Mouse (Mus musculus): Measurements from ENCODE around the gene Olfr958.

Gene Olfr958

GRCm38 (mm10) chr9:39553946-39554345, at the start of gene Olfr958:
Gene Olfr958 (minus strand): TSS chr9:39554054.
- no peak for DNase-seq (ENCODE audit: low read depth, low spot score)

DNA sequence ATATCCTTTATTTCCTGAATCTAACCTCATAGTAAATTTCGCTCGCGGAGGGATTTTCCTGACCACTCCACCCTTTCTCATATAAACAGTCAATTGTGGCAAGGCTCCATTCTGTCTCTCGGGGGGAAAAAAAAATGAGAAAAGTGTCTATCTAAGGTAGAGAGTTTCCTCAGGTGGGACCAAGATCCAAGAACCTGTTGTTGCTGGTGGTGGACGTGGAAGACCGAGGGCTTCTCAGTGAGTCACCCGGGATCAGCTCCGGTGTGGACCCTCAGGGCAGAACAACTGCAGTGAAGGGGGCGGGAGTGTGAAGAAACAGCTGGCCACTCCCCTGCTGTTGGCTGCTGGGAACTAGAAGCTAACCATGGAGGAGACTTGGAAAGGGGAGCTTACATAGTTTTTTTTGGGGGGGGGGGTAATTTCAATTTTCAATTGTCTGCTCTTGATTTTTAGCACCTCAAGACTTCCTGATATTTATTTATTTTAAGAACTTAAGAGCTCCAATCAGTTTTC, 49.5 kb upstream of the Olfr958 start:
- DNase-seq (ENCODE audit: low read depth, low spot score): no peak

DNA sequence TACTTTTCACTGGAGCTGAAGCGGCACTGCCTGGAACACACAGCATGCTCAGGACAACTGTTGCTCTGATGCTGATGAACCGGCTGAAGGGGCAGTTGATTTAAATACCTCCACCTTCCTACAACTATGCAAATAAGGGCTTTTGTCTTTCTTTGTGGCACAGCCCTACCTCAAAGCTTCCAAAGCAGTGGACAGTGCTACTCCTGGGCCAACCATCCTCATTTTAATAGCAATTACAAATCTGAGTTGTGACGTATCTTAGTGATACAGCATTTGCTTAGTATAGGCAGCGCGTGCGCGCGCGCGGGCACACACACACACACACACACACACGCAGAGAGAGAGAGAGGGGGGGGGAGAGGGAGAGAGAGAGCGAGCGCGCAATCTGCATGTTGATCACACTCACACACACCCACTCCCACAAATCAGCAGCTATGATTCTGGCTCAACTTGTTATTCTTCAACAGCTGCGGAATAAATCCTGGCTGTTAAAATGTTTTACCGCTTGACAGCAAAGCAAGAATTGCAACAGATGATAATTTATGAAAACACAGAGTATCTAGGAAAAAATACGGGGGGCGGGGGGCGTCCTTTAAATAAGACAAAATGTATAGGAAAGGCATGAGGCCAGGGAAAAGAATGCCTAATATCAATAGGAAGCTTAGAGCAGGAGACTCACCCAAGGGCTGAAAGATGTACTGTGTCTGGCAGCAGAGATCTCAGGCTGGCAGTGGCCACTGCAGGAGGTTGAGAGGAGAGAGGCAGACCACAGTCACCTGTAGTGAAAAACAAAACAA, 48.9 kb upstream of the Olfr958 start:
- DNase-seq (ENCODE audit: low read depth, low spot score): no peak

GRCm38 (mm10) chr9:39577050-39577449, 23.2 kb upstream of the Olfr958 start:
- DNase-seq (ENCODE audit: low read depth, low spot score): no peak

GRCm38 (mm10) chr9:39575469-39575868, 21.6 kb upstream of the Olfr958 start, which contains the start of gene Olfr959:
Gene Olfr959 (minus strand): TSS chr9:39575569.
- DNase-seq (ENCODE audit: low read depth, low spot score): no peak

GRCm38 (mm10) chr9:39558349-39558647, 4.4 kb upstream of the Olfr958 start:
- DNase-seq (ENCODE audit: low read depth, low spot score): no peak

DNA sequence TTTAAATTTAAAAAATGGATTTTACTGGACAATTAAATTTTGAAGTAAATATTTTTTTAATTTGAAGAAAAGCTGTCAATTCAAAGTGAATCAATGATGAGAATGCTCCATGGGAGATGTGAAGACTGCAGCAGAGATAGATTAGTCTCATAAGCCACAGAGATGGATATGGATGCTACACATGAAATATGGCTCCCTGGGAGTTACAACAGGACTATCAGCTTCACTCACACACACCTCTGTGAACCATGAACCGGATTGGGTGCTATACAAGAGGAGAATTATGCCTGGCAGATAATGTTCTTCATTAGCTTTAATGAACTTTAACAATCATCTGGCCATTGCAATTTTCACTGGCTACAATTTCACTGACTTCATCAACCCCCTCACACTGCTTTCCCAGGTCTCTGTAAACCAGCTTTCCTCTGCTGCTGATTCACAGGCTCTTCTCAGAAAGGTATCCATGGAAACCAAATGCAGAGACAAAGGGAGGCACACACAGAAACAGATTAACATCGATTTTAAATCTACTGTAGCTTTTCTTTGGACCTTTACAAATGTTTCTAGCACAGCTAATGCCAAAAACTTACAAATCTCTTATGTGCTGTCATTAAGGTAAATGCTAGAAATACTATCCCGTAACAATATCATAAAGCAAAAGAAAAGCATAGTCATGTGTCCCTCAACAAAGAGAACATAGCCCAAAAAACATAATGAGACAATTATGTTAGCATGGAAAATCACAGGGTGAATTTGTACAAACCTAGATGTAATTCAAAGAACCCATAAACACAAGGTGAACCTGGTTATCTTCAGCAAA, 3.9 kb upstream of the Olfr958 start:
- no peak for DNase-seq (ENCODE audit: low read depth, low spot score)

GRCm38 (mm10) chr9:39550806-39551205, 3.0 kb downstream of the Olfr958 start:
- DNase-seq (ENCODE audit: low read depth, low spot score): no peak

DNA sequence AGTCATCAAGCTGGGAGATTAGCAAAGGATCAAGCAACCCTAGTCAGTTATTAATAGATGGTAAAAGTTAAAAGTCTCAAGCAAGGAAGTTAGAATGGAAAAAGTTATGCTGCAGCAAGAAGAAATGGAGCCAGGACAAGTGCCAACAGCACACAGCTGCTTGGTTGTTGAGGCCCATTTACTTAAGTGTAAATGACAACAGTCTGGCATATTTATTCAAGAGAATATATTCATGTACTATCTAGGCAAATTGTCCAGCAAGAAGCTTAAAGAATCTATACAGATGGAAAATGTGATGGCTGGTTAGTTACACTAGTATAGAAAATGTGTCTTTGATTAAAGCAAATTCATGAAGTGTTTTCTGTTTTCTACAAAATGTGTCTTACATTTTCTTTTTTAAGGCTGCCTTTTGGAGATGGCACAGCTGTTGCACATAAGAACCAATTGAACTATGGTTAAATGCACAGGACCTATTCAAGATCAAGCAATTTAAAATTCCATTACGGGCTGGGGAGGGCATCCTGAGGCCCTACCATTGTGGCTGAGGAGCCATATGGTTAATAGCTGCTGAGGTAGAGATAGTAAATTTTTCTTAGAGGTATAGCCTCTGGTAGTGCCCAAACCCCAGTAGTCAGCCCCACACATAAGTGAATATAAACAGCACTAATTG, 30.1 kb downstream of the Olfr958 start:
- DNase-seq (ENCODE audit: low read depth, low spot score): no peak

DNA sequence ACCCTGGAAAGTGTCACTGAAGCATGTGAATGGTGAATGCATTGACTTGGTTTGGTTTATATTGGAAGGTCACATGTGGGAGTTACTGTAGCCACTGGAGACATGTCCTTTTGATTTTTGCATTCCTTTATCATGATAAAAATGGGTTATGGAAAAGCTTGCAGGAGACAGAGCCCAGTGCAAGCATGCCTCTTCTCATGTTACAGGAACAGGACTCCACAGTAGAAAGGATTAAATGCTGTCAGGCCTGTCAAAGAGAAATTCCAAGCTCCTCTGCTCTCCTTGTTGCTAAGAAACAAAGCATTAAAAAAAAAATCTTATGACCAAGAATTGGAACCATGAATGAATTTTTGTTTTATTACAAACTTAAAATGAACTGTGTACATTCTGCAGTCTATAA, 35.3 kb downstream of the Olfr958 start:
- DNase-seq (ENCODE audit: low read depth, low spot score): no peak

GRCm38 (mm10) chr9:39515531-39515930, 38.3 kb downstream of the Olfr958 start, which contains the start of gene Olfr957:
Gene Olfr957 (minus strand): TSS chr9:39515809.
- DNase-seq (ENCODE audit: low read depth, low spot score): no peak

GRCm38 (mm10) chr9:39509412-39509811, 44.4 kb downstream of the Olfr958 start:
- DNase-seq (ENCODE audit: low read depth, low spot score): no peak

DNA sequence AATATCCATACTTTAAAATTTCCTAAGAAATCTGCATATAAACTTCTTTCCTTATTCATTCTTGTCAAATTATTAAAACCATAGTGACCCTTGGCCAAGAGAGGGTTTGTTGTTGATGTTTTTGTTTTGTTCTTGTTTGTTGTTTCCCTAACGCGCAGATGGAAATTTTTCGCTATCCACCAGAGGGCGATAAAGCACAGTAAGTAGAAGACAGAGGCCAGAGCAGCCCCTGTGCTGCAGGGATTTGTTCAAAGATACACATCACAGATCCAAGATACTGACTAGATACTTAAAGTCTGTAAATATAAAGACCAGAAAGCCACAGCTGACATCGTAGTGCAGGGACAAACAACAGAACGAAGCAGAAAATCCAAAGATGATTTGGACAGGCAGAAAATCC, 44.9 kb downstream of the Olfr958 start:
- peak; percentile 3 for DNase-seq (ENCODE audit: low read depth, low spot score)
